Mouse (Mus musculus) testis, postnatal 10 days (tissue): ENCODE results near the gene Tmem165.

Experiments
- DNase-seq: peaks from one replicate; pipeline ENCODE4 v3.0.0; 2021; ENCODE audit warnings: low spot score

Gene Tmem165

DNA sequence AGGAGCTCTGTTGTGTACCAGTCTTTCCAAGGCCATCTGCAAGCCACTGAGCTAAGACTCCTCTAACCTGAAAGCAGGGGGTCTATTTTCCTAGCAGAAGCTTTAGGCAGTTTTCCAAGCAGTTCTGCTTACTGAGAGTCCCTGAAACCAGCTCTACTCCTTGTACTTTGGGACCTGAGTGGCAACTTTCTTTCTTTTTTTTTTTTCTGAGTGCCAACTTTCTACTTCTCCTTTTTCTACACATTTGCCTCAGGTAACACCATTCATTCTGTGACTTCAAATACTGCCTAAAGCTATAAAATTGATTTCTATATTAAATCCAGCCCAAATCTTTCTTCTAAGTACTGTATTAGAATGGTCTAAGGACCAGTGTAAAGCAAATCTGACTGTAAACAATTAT is 62.9 kb downstream of the Tmem165 start:
- no peak for DNase-seq

DNA sequence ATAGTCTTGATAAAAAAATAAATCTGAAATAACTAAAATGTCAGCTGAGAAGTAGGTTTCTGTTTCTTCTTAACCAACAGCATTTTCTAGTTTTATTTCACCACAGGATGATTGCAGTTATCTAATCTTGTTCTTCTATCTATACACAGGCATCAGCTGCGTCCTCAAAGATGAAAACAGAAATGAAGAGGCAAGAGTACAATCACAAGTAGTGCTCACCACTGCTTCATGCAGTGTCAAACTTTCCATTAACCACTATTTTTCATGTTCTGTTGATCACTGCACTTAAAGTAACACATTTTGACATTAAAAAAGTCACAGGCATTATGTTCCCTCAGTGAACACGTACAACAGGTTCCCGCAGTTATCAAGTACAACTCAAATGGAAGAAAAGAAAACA is 67.3 kb downstream of the Tmem165 start:
- no peak for DNase-seq
